Mouse (Mus musculus) ovary, postnatal 36 days (tissue): ENCODE results near the gene Fer.

Experiments
- DNase-seq: peaks from one replicate; pipeline ENCODE4 v3.0.0; 2022; ENCODE audit warnings: low spot score, mixed read lengths

The Fer gene

DNA sequence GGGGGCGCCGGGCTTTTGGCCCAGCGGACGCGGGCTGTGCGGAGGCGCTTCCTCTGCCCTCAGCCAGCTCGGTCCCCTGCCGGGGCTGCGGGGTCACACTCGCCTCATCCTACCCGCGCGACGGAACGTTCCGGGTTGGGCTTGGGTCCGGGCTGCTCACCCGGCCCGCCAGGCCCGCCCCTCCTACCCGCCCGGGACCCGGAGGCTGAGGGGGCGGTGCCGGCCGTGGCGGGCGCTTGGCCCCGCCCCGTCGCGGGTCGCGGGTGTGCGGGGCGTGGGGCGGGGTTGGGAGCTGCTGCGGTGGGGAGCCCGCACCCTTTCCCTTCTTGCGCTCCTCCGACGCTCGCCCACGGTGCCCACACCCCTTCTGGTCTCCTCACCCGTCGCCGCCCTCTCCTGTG lies 1.3 kb downstream of the Fer start:
- DNase-seq: peak; percentile 67

DNA sequence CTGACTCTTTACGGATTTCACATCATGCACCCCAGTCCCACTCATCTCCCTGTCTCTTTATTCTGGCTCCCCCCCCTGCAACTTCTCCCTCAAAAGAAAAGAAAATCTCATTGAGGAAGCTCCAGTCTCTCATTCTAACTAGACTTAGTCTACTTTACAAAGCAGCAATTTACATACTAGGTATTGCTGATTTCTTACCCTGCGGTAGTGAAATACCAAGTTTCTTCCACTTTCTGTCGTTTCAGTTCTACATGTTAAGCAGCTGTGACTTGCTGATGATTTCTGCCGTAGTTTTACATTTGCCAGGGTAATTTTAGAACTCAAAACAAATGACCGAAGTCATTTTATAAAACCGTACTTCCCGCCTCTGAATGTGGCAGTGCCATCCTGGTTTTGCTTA lies 8.9 kb downstream of the Fer start:
- no peak for DNase-seq

DNA sequence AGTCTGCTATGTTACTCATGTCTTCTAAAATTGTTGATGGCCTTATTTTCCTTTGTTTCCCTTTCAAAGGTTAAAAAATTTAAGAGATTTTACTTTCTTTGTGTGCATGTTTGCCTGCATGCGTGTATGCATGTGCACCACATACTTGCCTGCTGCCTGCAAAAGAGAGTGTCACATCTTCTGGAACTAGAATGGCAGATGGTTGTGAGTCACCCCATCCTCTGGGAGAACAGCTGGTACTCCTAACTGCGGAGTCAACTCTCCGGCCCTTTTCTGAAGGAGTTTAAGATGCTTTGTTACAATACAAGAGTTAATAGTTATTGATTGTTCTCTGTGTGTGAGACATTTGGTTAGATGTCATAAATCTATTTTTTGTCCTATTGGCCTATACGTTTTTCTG lies 16.0 kb downstream of the Fer start:
- no peak for DNase-seq

DNA sequence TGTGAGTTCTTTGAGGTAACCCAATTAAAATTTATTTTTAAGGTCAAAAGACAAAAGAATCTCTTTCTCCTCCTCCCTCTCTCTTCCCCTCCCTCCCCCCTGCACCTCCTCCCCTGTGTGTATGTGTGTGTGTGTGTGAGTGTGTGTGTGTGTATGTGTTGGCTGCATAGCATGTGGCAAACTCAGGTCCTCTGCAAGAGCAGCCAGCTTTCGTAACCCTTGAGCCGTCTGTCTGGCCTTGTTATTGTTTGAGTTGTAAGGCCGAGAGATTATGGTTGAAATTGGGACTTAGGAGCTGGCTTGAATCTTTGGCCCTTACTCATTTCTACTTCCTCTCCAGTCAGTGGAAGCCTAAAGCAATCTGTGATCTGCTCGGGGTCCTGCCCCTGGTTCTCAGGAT lies 17.1 kb downstream of the Fer start:
- no peak for DNase-seq

DNA sequence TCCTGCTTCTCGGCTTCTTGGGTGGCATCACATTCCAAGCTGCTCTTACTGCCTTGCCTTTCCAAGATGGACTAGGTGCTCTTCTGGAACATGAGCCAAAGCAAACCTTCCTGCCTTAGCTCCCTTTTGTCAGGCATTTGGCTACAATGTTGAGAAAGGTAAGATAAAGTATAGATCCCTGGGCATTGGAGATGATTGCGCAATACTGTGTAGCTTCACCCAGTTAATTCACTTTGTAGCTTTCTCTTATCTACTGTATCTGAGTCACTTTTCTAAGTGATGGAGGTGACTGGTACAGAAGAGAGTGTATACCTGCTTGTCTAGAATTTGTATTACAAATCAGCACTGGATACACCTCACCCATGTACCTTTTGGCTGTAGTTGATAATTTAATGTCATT lies 24.1 kb downstream of the Fer start:
- no peak for DNase-seq

DNA sequence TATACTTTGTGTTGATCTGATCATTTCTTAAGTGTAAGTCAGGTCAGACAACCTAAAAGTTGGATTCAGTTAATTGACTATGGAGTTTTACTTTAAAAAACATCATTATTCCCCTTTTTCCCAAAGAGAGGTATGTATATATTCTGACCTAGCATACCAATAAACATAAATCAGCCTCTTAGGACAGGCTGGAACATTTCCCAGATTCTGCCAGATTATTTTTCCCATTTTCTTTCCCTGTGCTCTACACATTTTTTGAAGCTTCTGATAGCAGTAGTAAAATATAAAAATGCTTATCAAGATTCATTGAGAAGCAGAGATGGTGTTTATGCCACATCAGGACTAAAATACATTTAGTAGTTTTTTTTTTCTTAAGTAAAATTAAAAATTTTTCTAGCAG lies 27.7 kb downstream of the Fer start:
- no peak for DNase-seq

DNA sequence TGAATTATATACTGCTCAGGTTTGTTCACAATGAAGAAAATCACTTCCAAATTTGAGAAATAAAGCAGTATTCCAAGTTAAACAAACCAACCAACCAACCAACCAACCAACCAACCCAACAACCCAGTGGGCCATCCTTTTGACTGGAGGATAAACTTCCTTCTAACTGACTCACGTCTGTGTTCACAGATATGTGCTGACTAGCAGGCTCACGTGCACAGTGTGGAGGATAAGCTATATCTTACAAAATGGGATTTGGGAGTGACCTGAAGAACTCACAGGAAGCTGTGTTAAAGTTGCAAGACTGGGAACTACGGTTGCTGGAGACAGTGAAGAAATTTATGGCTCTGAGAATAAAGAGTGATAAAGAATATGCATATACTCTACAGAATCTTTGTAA lies 33.0 kb downstream of the Fer start:
- DNase-seq: no peak

DNA sequence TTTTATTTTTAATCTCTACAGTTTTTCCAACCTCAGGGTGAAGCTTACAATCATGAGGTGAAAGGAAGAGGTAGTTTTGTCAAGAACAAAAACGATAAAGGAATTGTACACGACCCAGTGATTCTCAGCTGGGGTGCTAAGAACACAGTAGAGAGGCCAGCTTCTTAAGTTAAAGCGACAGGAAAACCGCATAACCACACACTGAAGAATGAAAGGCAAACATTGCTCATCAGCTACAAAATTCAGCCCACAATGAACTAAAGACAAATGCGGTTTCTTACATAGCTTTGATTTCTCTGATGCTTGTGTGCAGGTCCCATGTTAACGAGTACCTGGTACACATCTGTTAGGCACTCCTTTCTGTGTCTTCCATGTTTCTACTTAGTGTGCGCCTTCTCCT lies 34.2 kb downstream of the Fer start:
- no peak for DNase-seq

DNA sequence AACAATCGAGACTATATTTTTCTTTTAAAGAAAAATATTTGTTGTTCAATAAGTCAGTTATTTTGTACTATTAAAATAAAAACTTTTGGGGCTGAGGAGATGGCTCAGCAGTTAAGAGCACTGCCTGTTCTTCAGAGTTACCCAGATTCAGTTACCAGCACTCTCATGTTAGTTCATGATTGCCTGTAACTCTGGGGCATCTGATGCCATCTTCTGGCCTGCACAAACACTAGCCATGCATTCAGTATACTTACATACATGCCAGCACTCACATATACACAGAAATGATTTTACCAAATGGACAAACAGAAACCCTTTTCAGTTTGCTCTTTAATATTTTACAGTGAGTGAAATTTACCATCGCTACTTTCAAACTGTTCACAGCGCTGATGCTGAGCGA lies 46.4 kb downstream of the Fer start:
- DNase-seq: no peak

DNA sequence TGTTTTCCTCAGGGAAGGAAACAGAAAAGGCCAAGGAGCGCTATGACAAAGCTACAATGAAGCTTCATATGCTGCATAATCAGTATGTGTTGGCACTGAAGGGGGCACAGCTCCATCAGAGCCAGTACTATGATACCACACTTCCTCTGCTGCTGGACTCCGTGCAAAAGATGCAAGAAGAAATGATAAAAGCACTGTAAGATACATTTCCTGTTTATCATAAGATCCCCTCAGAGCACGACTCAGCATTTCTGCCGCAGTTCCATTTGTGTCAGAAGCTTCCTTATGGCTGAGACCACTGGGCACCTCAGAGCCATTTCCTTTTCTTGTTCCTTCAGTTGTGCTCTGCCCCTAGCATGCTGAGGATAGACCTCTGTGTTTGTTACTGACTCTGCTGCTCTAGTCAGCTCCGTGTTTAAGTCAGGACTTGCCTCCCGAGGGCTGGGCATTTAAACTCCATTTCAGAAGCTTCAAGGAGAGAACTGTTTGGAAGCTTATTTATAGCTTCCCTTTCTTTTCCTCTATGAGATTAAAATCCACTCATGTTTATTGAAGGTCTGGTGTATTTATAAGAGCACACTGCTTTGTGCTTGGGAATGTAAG lies 58.8 kb downstream of the Fer start:
- DNase-seq: no peak

DNA sequence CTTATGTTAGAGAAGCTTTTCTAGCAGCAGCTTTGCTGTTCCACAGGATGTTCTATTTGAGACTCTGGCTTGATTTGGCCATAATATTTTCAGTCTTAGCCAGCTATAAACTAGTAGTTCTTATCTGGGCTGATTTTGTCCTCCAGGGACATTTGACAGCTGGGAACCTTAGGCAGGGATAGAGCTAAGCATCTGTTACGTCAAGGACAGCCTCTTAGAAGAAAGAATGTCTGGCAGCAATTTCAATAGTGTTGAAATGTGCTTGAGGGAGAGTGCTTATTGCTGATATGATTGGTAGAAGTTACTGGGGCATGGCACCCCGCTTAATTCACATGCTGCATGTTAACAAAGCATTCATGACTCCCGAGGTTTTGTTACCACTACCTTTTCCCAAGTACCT lies 62.7 kb downstream of the Fer start:
- no peak for DNase-seq

DNA sequence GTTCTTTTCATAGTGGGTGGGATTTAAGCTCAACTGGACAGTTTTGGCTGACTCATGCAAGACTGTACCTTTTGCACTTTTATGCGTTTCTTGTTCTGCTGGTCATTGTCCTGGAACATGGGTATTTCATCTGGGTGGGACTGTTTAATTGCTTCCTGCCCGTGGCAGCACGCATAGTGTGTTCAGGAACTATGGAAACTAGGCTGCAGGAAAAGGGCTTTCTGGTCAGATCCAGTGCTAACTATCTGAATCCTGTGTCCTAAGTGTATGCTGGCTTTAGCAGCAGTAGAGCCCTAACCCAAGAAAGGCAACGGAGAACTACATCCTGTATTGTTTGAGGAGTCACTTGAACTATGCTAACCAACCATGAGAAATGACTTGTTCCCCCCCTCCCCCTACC lies 67.8 kb downstream of the Fer start:
- DNase-seq: no peak

DNA sequence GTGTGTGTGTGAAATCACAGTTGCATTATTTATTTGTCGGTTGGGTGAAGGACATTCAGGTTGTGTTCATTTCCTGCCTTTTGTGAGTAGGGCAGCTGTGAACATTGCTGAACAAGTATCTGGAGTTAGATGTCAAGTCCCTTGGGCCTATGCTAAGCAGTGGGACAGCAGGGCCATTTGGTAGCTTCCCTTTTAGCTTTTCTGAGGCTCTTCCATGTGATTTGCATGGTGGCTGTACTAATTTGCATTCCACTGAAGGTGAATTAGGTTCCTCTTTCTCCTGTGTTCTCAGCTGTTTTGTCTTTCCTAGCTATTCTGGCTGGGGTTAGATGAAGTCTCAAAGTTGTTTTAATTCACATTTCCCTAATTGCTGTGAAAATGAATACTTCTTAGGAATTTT lies 68.7 kb downstream of the Fer start:
- DNase-seq: no peak

DNA sequence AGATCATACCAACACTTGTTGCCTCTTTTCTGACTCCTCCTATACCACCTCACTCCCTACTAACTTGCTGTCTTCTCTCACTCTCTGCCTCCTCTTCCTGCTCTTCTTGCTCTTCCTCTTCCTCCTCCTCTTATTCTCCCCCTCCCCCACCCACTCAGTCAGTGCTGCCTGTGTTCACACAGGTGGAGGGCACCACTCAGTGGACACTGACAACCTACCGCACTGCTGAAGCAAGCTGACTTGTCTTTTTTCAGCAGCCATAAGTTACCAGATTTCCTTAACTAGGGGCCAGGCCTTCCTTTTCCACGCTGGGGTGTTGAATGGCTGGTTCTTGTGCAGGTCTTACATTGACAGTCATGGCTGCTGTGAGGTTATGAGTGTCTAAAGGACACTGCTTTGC lies 72.5 kb downstream of the Fer start:
- DNase-seq: no peak

DNA sequence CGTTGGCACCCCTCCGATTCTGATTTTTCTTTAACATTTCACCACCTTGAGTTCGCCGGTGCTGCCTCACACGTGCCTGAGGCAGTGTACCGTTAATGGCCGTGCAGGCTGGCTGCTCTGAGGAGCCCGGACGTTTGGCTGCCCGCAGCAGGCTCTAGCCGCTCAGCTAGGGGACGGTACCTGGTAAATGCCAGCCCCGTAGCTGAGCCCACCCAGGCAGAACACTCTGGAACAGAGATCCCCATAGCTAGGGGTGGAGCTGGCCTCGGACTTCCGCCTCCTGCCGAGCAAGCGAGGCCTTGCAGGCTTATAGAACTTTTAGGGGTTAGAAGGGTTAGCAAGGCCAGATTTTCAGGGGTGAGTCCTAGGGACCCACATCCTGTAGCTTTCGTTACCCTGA lies 75.0 kb downstream of the Fer start:
- no peak for DNase-seq

DNA sequence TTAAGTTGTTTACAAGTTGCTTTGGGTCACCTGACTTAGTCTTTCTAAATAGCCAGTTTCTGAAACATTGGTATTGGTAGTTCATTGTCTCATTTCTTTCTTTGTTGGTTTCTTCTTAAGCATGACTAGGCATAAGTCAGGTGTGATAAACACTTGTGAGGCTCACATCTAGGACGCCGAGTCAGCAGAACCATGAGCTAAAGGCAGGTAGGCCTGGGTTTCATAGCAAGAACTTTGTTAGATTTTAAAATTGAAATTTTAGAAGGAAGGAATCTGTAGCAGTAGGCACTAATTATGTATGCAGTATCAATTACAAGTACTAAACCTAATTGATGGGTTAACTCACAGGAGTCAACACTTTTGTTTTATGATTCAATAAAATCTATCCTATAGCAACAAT lies 83.9 kb downstream of the Fer start:
- DNase-seq: no peak

DNA sequence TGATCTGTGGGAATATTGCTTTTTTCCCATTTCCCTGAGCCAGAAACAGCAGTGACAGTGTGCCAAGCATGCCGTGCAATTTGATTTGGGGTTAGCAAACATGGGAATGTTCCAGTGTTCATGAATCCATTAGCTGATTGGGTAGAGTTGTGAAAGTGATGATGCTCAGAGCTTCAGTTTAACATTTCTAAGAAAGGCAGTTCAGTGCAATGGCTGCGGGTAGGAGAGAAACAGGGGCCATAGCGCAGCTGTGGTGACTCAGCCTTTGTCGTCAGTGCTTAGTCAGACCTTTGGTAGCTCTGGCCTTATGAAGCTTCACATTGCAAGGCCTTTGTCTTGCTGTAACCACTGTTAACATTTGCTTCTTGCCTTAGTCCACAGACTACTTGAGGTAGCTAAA lies 85.9 kb downstream of the Fer start:
- no peak for DNase-seq

DNA sequence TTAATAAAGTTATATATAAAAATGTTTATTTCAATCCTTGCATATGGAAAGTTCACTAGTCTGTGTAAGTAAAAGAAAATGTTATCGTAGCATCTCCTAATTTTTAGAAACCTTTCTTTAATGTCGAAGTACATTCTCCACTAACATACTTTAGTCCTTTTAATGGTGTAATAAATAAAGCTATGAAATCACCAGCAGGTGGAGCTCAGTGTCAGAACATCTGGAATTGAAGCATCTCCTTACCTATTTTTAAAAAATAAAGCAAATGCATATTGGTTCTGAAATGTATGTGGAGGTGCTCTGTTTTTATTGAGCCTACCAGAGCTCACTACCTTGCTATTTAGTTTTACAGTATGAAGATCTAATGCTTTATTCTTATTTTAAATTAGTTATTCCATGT lies 88.6 kb downstream of the Fer start:
- no peak for DNase-seq

DNA sequence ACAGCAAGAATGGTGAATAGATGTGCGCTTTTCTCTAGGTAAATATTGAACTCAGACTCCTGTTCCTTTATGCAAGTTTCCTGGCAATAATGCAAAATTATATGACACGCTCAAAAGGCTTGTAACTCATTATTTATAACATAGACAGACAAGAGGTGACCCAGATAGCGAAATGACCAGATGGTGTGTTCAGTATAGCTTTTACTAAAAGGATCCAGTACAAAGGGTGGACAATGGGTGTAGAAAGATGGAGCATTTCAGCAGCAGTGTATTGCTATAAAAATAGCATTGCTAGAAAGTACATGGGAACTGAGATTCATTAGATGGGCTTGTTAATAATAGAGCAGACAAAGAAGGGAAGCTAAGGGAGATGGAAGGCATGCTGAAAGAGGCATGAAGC lies 104.2 kb downstream of the Fer start:
- DNase-seq: no peak

DNA sequence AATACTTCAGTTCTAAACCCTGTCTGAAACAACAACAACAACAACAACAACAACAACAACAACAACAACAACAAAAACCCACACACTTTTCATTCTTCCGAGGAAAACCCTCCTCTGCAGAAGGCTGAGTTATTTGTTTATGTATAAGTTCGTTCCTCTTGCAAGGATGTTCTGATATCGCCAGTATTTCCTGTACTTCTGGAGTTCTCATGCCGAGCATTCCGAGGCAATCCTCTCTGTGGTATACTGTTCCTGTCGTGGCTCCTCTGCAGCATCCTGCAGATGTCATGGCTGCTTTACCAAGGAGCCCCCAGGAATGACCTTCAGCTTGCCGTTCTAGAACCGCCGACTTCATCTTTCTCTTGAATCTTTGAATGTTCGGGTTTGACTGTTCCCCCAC lies 106.6 kb downstream of the Fer start:
- DNase-seq: no peak

DNA sequence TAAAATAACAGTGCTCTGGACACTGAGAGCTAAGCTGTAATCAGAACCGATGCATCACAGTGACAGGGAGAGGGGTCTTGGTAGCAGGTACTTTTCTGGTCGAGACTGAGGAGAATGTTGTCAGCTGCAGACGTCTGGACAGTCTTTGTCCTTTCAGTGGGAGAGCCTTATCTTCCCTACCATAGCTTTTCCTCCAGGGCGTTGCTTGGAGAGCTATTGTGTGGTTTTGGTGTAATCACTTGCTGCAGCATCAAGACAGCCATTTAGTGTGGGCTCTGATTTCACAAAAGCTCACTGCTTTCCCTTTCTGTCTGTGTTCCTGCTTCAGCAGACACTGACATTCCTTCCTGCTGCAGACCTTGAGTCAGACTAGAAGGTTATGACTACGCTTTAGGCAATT lies 107.4 kb downstream of the Fer start:
- DNase-seq: no peak

DNA sequence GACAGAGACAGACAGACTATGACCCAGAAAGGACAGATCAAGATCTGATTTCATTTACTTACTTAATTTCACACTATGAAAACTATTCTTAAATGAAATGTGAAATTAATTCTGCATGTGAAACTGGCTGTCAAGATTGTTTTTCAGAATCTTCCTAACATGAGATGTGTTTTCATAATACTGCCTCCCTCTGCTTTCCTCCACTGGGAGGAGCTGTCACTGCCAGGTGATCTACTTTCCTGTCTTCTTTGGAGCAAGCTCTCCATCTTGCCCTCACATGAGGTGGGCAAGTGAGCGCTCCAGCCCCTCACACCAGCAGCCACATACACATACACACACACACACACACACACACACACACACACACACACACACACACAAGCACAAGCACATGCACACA lies 108.1 kb downstream of the Fer start:
- DNase-seq: no peak

DNA sequence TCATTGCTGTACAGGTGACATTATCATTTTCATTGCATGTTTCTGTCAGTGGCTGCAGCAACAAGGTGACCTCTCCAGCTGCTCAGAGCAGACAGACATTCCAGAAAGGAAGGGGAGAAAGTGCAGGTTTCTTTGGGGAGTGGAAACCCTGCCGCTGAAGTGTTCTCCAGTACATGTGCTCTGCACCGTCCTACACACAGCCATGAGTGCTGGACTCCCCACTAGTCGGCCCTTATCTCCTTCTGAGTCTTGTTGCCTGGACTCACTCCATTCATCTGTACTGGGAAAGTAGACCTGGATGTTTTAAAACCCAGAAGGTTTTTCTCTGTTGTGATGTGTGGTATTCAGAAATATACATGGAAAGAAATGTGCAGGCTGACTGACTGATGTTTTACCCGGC lies 109.3 kb downstream of the Fer start:
- DNase-seq: no peak

DNA sequence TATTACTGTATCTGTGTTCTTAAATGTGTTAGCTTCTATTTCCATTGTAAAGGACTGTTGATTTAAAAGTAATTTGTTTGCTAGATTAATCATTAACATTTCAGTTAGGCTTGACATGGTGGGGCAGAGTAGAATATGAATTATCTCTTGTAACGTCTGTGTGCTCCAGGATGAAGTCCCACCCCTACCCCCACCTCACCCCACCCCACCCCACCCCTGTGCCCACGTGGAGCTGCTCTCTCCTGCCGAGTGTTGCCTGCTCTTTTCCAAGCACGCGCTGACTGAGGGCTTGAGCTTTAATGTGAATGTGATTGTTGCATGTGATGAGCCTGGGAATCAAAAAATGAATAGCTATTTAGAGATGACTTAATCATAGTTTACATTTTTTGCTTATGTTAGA lies 110.9 kb downstream of the Fer start:
- DNase-seq: no peak

DNA sequence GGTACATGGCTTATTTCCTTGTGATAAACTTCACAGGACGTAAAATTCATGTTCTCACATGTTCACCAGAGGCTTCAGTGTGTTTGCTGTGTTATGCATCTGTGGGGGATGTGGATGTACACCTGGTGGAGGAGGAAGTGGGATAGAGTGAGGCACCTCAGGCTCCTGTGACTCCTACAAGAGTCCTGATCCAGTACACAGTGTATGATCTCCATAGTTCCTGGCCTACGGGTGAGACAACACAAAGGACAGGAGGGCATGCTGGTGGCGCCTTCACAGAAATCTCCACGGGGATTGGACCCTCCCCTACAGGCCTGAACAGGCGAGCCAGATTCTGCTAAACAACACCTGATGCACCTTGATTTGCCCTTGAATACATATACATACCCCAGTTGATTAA lies 111.4 kb downstream of the Fer start:
- DNase-seq: no peak
